Mouse (Mus musculus): ENCODE results near the gene Smox. TPM values are rescaled to one million over a fixed set of nuclear protein-coding genes. Genes with fewer than 3 reads are reported as not detected.

Gene Smox
- polyA plus RNA-seq, 1 experiment = 22.2 TPM

GRCm38 (mm10) chr2:131450491-131450890 is 40.8 kb upstream of the Smox start:
- Histone ChIP-seq H3K4me3 (ENCODE audit: control insufficient read depth, low read depth, low read length) (no peak overlapping the region), H3K4me1 (ENCODE audit: control insufficient read depth, insufficient read depth, low read length) (no peaks in the 10 kb centered on the region)
- no peak for TF ChIP-seq CTCF (IDR thresholded peaks at IDR 0.05; ENCODE audit: control insufficient read depth, insufficient read depth, insufficient replicate concordance, low read depth, low read length)
- TF ChIP-seq POLR2A (IDR thresholded peaks at IDR 0.05; ENCODE audit: control insufficient read depth, low read depth, low read length) = no peak

GRCm38 (mm10) chr2:131457728-131458127 is 33.6 kb upstream of the Smox start:
- H3K4me1 ChIP-seq (ENCODE audit: control insufficient read depth, insufficient read depth, low read length) = no peaks in the 10 kb centered on the region
- TF ChIP-seq CTCF (IDR thresholded peaks at IDR 0.05; ENCODE audit: control insufficient read depth, insufficient read depth, insufficient replicate concordance, low read depth, low read length) = no peak
- no peak for TF ChIP-seq POLR2A (IDR thresholded peaks at IDR 0.05; ENCODE audit: control insufficient read depth, low read depth, low read length)
- no peaks in the 10 kb centered on the region for H3K36me3 ChIP-seq (ENCODE audit: control insufficient read depth, insufficient read depth, low read length)
- H3K4me3 ChIP-seq (ENCODE audit: control insufficient read depth, low read depth, low read length) = no peak overlapping the region
- no peak overlapping the region for H3K27ac ChIP-seq (ENCODE audit: control insufficient read depth, insufficient read depth, low read depth, low read length)
- H3K27me3 ChIP-seq (ENCODE audit: control insufficient read depth, insufficient read depth, low read length) = no peaks in the 10 kb centered on the region

More at GRCm38 (mm10) chr2:131450491-131450890, 40.8 kb upstream of the Smox start:
- Histone ChIP-seq H3K27ac (ENCODE audit: control insufficient read depth, insufficient read depth, low read depth, low read length) (no peak overlapping the region), H3K27me3 (ENCODE audit: control insufficient read depth, insufficient read depth, low read length) (no peaks in the 10 kb centered on the region), H3K36me3 (ENCODE audit: control insufficient read depth, insufficient read depth, low read length) (no peaks in the 10 kb centered on the region)

GRCm38 (mm10) chr2:131460946-131461682 is 30.2 kb upstream of the Smox start:
- Histone ChIP-seq H3K36me3 (ENCODE audit: control insufficient read depth, insufficient read depth, low read length) (no peaks in the 10 kb centered on the region), H3K4me1 (ENCODE audit: control insufficient read depth, insufficient read depth, low read length) (no peaks in the 10 kb centered on the region), H3K4me3 (ENCODE audit: control insufficient read depth, low read depth, low read length) (no peak overlapping the region), H3K27me3 (ENCODE audit: control insufficient read depth, insufficient read depth, low read length) (no peaks in the 10 kb centered on the region), H3K27ac (ENCODE audit: control insufficient read depth, insufficient read depth, low read depth, low read length) (no peak overlapping the region)
- no peak for TF ChIP-seq POLR2A (IDR thresholded peaks at IDR 0.05; ENCODE audit: control insufficient read depth, low read depth, low read length)
- TF ChIP-seq CTCF (IDR thresholded peaks at IDR 0.05; ENCODE audit: control insufficient read depth, insufficient read depth, insufficient replicate concordance, low read depth, low read length) = no peak

DNA sequence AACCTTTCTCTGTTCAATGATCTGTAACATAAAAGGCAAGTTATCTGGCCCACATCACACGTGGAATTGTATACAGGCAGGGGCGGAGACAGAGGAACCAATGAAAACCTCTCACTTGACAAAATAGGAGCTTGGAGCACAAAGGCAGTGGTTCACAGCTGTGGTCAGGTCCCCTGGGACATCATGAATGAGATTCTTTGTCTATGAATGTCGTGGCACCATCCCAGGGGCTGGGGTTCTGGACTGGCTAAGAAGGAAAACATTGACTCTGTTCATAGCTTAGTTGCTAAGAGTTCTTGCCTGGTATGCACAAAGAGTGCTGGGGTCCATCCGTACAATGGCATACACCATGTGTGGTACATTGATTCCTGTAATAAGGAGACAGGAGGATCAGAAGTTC is 28.3 kb upstream of the Smox start:
- Histone ChIP-seq H3K27me3 (ENCODE audit: control insufficient read depth, insufficient read depth, low read length) (no peaks in the 10 kb centered on the region), H3K4me3 (ENCODE audit: control insufficient read depth, low read depth, low read length) (no peak overlapping the region), H3K4me1 (ENCODE audit: control insufficient read depth, insufficient read depth, low read length) (no peaks in the 10 kb centered on the region), H3K36me3 (ENCODE audit: control insufficient read depth, insufficient read depth, low read length) (no peaks in the 10 kb centered on the region), H3K27ac (ENCODE audit: control insufficient read depth, insufficient read depth, low read depth, low read length) (no peak overlapping the region)
- TF ChIP-seq CTCF (IDR thresholded peaks at IDR 0.05; ENCODE audit: control insufficient read depth, insufficient read depth, insufficient replicate concordance, low read depth, low read length) (no peak), POLR2A (IDR thresholded peaks at IDR 0.05; ENCODE audit: control insufficient read depth, low read depth, low read length) (no peak)

GRCm38 (mm10) chr2:131464147-131464546 is 27.1 kb upstream of the Smox start:
- no peak overlapping the region for H3K27ac ChIP-seq (ENCODE audit: control insufficient read depth, insufficient read depth, low read depth, low read length)
- H3K4me3 ChIP-seq (ENCODE audit: control insufficient read depth, low read depth, low read length) = no peak overlapping the region
- H3K36me3 ChIP-seq (ENCODE audit: control insufficient read depth, insufficient read depth, low read length) = no peaks in the 10 kb centered on the region
- TF ChIP-seq POLR2A (IDR thresholded peaks at IDR 0.05; ENCODE audit: control insufficient read depth, low read depth, low read length) = no peak
- no peaks in the 10 kb centered on the region for H3K27me3 ChIP-seq (ENCODE audit: control insufficient read depth, insufficient read depth, low read length)
- no peaks in the 10 kb centered on the region for H3K4me1 ChIP-seq (ENCODE audit: control insufficient read depth, insufficient read depth, low read length)

DNA sequence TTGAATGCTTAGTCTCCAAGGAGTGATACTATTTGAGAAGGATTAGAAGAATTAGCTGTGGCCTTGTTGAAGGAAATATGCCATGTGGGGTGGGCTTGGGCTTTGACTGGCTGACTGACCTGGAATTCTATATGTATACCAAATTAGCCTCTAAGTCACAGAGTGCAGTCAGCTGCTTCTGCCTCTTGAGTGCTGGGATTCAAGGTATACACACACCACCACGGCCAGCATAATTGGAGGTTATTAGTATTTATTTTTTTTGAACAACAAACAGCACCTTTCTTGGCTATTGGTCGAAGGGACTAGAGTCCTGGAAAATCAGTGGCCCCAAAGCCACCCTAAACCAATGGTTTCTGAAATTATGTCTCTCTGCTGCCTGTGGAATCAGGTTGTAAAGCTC is 24.6 kb upstream of the Smox start:
- TF ChIP-seq POLR2A (IDR thresholded peaks at IDR 0.05; ENCODE audit: control insufficient read depth, low read depth, low read length) = no peak
- TF ChIP-seq CTCF (IDR thresholded peaks at IDR 0.05; ENCODE audit: control insufficient read depth, insufficient read depth, insufficient replicate concordance, low read depth, low read length) = no peak
- Histone ChIP-seq H3K27me3 (ENCODE audit: control insufficient read depth, insufficient read depth, low read length) (no peaks in the 10 kb centered on the region), H3K36me3 (ENCODE audit: control insufficient read depth, insufficient read depth, low read length) (no peaks in the 10 kb centered on the region), H3K4me3 (ENCODE audit: control insufficient read depth, low read depth, low read length) (no peak overlapping the region), H3K4me1 (ENCODE audit: control insufficient read depth, insufficient read depth, low read length) (no peaks in the 10 kb centered on the region), H3K27ac (ENCODE audit: control insufficient read depth, insufficient read depth, low read depth, low read length) (no peak overlapping the region)

DNA sequence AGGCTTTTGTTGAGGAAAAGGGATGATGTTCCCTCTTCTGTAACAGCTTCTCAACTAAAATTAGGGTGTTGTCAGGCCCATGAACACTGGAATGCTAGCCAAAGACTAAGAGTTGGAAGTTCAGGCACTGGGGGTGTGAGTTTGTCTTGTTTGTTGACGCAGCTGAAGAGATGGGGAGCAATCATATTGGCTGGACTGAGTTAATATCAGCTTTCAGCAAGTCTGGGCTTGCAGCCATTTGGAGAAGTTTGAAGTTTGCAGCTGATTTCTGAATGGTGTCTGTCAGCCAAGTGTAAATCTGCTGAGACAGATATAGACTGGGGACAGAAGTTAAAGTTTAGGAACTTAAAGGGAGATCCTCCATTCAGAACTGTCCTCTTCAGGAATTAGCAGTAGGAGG is 21.4 kb upstream of the Smox start:
- H3K27me3 ChIP-seq (ENCODE audit: control insufficient read depth, insufficient read depth, low read length) = no peaks in the 10 kb centered on the region
- H3K36me3 ChIP-seq (ENCODE audit: control insufficient read depth, insufficient read depth, low read length) = no peaks in the 10 kb centered on the region
- TF ChIP-seq CTCF (IDR thresholded peaks at IDR 0.05; ENCODE audit: control insufficient read depth, insufficient read depth, insufficient replicate concordance, low read depth, low read length) (no peak), POLR2A (IDR thresholded peaks at IDR 0.05; ENCODE audit: control insufficient read depth, low read depth, low read length) (no peak)
- no peak overlapping the region for H3K4me3 ChIP-seq (ENCODE audit: control insufficient read depth, low read depth, low read length)
- no peak overlapping the region for H3K27ac ChIP-seq (ENCODE audit: control insufficient read depth, insufficient read depth, low read depth, low read length)
- H3K4me1 ChIP-seq (ENCODE audit: control insufficient read depth, insufficient read depth, low read length) = no peaks in the 10 kb centered on the region
